19 mouse cellular contexts compared by ENCODE assay signal in genomic region chr15:102165468-102166100, GRCm38 (mm10). TPM values are rescaled to one million over a fixed set of nuclear protein-coding genes. Genes with fewer than 3 reads are reported as not detected.
A peak's percentile ranks its signal among the peaks of the same experiment; 100 is the strongest.
DNase-seq lines count a peak whose midpoint lies in the region; ATAC-seq lines count a peak whose summit lies in the region.
"Had no signal": no experiment of that assay in that cellular context is flagged by ENCODE, and none has a peak within 500 bp of the region (broad histone marks: within the 10 kb centered on the region; RNA-seq: fewer than 3 reads in every experiment).

No protein-coding gene starts in this region.

- WGBS in embryonic facial prominence, embryonic 14.5 days: 37% methylated on average over 6 of the region's 6 CpGs

- H3K9ac ChIP-seq in embryonic facial prominence, embryonic 14.5 days (ENCODE audit: low read depth, low read length): 0 out of 2 replicates have a peak overlapping the region, but pooled peaks have one; percentile 25
- H3K9ac ChIP-seq: forebrain, embryonic 13.5 days; kidney, embryonic 15.5 days; liver, postnatal 0 days had no signal

- H3K36me3 ChIP-seq in embryonic facial prominence, embryonic 14.5 days (ENCODE audit: control insufficient read depth, insufficient read depth, low read length): no peaks in the 10 kb centered on the region
- H3K36me3 ChIP-seq: kidney, embryonic 15.5 days had no signal

- peaks cover 25% of the 10 kb centered on the region for H3K4me1 ChIP-seq in embryonic facial prominence, embryonic 14.5 days (ENCODE audit: control insufficient read depth, insufficient read depth, low read length)
- H3K4me1 ChIP-seq: forebrain, embryonic 13.5 days had no signal

- no peaks in the 10 kb centered on the region for H3K9me3 ChIP-seq in embryonic facial prominence, embryonic 14.5 days (ENCODE audit: control insufficient read depth, low read length)
- H3K9me3 ChIP-seq: forebrain, embryonic 13.5 days; kidney, embryonic 15.5 days had no signal

- no peak overlapping the region for H3K4me2 ChIP-seq in embryonic facial prominence, embryonic 14.5 days (ENCODE audit: low read depth, low read length)
- H3K4me2 ChIP-seq: forebrain, embryonic 13.5 days; kidney, embryonic 15.5 days; midbrain, embryonic 11.5 days had no signal

- H3K27ac ChIP-seq in embryonic facial prominence, embryonic 14.5 days (replicated peaks; ENCODE audit: low read depth, low read length): 0 out of 2 replicates have a peak overlapping the region, but pooled peaks have one; percentile 15
- H3K27ac ChIP-seq: forebrain, embryonic 13.5 days; kidney, embryonic 15.5 days; layer of hippocampus, adult 2 months had no signal

- no peak for ATAC-seq in embryonic facial prominence, embryonic 14.5 days (ENCODE audit: low read depth)
- peak; percentile 63; the same call in 1 of the 2 replicates for ATAC-seq in megakaryocyte, adult 5-6 weeks (ENCODE audit: poor library complexity, severe bottlenecking)
- ATAC-seq: activated CD4-positive, CD25-positive, alpha-beta regulatory T cell, adult 4 months; forebrain, embryonic 13.5 days; liver, postnatal 0 days had no signal

- no peak overlapping the region for H3K4me3 ChIP-seq in embryonic facial prominence, embryonic 14.5 days (ENCODE audit: low read depth, low read length)
- H3K4me3 ChIP-seq: forebrain, embryonic 13.5 days; kidney, embryonic 15.5 days; layer of hippocampus, adult 2 months had no signal

- DNase-seq in brain, adult 2 months (ENCODE audit: low read depth, low spot score): peak; percentile 8
- DNase-seq in embryonic facial prominence, embryonic 14.5 days (ENCODE audit: low spot score): no peak
- peak; percentile 54 for DNase-seq in thymus, postnatal 25 days
- no peak for DNase-seq in kidney, postnatal 10 days
- no peak for DNase-seq in right cerebral cortex, postnatal 36 days (ENCODE audit: low spot score in 2 of 2)
- DNase-seq in kidney, adult 9 months: no peak
- DNase-seq in gastrocnemius, postnatal 10 days: no peak
- DNase-seq: adrenal gland, postnatal 14 days; cerebellum, adult 2 months; heart, adult 11 months; liver; liver, postnatal 0 days had no signal

- no peaks in the 10 kb centered on the region for H3K27me3 ChIP-seq in embryonic facial prominence, embryonic 14.5 days (replicated peaks; ENCODE audit: control insufficient read depth, insufficient read depth, low read length)
- H3K27me3 ChIP-seq: forebrain, embryonic 13.5 days; kidney, embryonic 15.5 days had no signal

RNA-seq across cellular contexts. Expression of gene Soat2, which starts 15.3 kb away (rescaled TPM):
- polyA plus RNA-seq in embryonic facial prominence, embryonic 14.5 days (2014; fragmentation: Nextera tagmentation; extraction: Ambion mirVana): 0.17 and 0.63 TPM in 2 replicates
- 0.78 and 0.82 TPM in 2 replicates for total RNA-seq in megakaryocyte, adult 5-6 weeks (2015)
- total RNA-seq in megakaryocyte, adult 5-6 weeks (2017): 0.89 and 1.1 TPM in 2 replicates
- total RNA-seq in gastrocnemius, postnatal 10 days (2021): under 1 TPM; 0.14 to 0.27 TPM
- total RNA-seq: layer of hippocampus, adult 2 months had no signal
- polyA plus RNA-seq: cerebellum, adult 2 months; midbrain, embryonic 11.5 days; neural tube, embryonic 14.5 days had no signal

RNA-seq across cellular contexts. Expression of gene Igfbp6, which starts 21.4 kb away (rescaled TPM):
- polyA plus RNA-seq in embryonic facial prominence, embryonic 14.5 days (2014; fragmentation: Nextera tagmentation; extraction: Ambion mirVana): 15.0 and 20.1 TPM in 2 replicates
- 1.3 TPM in 1 of 2 replicates, not detected in the other for total RNA-seq in megakaryocyte, adult 5-6 weeks (2015)
- total RNA-seq in megakaryocyte, adult 5-6 weeks (2017): not detected in 2 replicates
- 10 to 100 TPM; 66.0 to 77.5 TPM for total RNA-seq in gastrocnemius, postnatal 10 days (2021)

RNA-seq across cellular contexts. Expression of gene Spryd3, which starts 29.6 kb away (rescaled TPM):
- 19.2 TPM in 2 replicates for polyA plus RNA-seq in embryonic facial prominence, embryonic 14.5 days (2014; fragmentation: Nextera tagmentation; extraction: Ambion mirVana)
- 6.1 and 7.5 TPM in 2 replicates for total RNA-seq in megakaryocyte, adult 5-6 weeks (2015)
- 20.6 and 22.6 TPM in 2 replicates for total RNA-seq in megakaryocyte, adult 5-6 weeks (2017)
- 10 to 100 TPM; 14.2 to 14.8 TPM for total RNA-seq in gastrocnemius, postnatal 10 days (2021)

RNA-seq across cellular contexts. Expression of gene Zfp740, which starts 37.5 kb away (rescaled TPM):
- 48.6 and 49.8 TPM in 2 replicates for polyA plus RNA-seq in embryonic facial prominence, embryonic 14.5 days (2014; fragmentation: Nextera tagmentation; extraction: Ambion mirVana)
- 27.7 and 38.0 TPM in 2 replicates for total RNA-seq in megakaryocyte, adult 5-6 weeks (2015)
- 39.9 and 48.4 TPM in 2 replicates for total RNA-seq in megakaryocyte, adult 5-6 weeks (2017)
- total RNA-seq in gastrocnemius, postnatal 10 days (2021): 10 to 100 TPM; 42.8 to 52.6 TPM

RNA-seq across cellular contexts. Expression of gene Csad, which starts 38.9 kb away (rescaled TPM):
- 63.6 and 66.8 TPM in 2 replicates for polyA plus RNA-seq in embryonic facial prominence, embryonic 14.5 days (2014; fragmentation: Nextera tagmentation; extraction: Ambion mirVana)
- total RNA-seq in megakaryocyte, adult 5-6 weeks (2015): 5.6 and 9.3 TPM in 2 replicates
- total RNA-seq in megakaryocyte, adult 5-6 weeks (2017): 8.6 and 15.4 TPM in 2 replicates
- 10 to 100 TPM; 23.9 to 25.5 TPM for total RNA-seq in gastrocnemius, postnatal 10 days (2021)

Comparison
In these comparisons a context has a peak if more than half of its experiments do, and no peak if none do; other contexts are left out.
1. DNase-seq: peak in brain, adult 2 months (single experiment) and thymus, postnatal 25 days (single experiment); none in embryonic facial prominence, embryonic 14.5 days (single experiment), kidney, postnatal 10 days (single experiment), right cerebral cortex, postnatal 36 days (0 of 2), kidney, adult 9 months (single experiment) and gastrocnemius, postnatal 10 days (single experiment).
2. RNA of gene Igfbp6, which starts 21.4 kb away (total RNA-seq): 66.0 to 77.5 TPM in gastrocnemius, postnatal 10 days; 1.3 TPM in megakaryocyte, adult 5-6 weeks; every median in the first group is over 10 times any median in the second.